Mouse (Mus musculus) midbrain, embryonic 14.5 days (tissue): ENCODE results near the gene Gm11444. TPM values are rescaled to one million over a fixed set of nuclear protein-coding genes. Genes with fewer than 3 reads are reported as not detected.

ENCODE experiments used
- ATAC-seq: fragments of 200-750 bp; cut with Nextera tagmentation; 2 replicates; pipeline ENCODE4 v1.8.0; 2017; ENCODE audit warnings: moderate number of reproducible peaks, moderate library complexity; ENCODE audit not compliant: low FRiP score, low TSS enrichment
- DNase-seq: peaks from one replicate; pipeline ENCODE4 v3.0.0-alpha.2; 2015
- H3K27ac ChIP-seq: fragments of 300-500 bp; sonication (generic); replicated peaks from 2 replicates; pipeline ENCODE4 v1.5.1; 2014; ENCODE audit warnings: mild to moderate bottlenecking, low read depth, low read length, moderate library complexity
- H3K27me3 ChIP-seq: fragments of 300-500 bp; sonication (generic); 2 replicates; pipeline ENCODE4 v1.6.1; 2014; ENCODE audit warnings: low read length, control low read depth, mixed read lengths; ENCODE audit not compliant: control insufficient read depth, insufficient read depth
- H3K36me3 ChIP-seq: fragments of 300-500 bp; sonication (generic); 2 replicates; pipeline ENCODE4 v1.6.1; 2014; ENCODE audit warnings: low read length, control low read depth; ENCODE audit not compliant: control insufficient read depth, insufficient read depth
- H3K4me1 ChIP-seq: fragments of 300-500 bp; sonication (generic); 2 replicates; pipeline ENCODE4 v1.6.1; 2014; ENCODE audit warnings: mild to moderate bottlenecking, antibody characterized with exemption, low read length, control low read depth; ENCODE audit not compliant: control insufficient read depth, insufficient read depth
- H3K4me2 ChIP-seq: fragments of 300-500 bp; sonication (generic); 2 replicates; pipeline ENCODE4 v1.6.1; 2014; ENCODE audit warnings: mild to moderate bottlenecking, low read length, moderate library complexity
- H3K4me3 ChIP-seq: fragments of 300-500 bp; sonication (generic); replicated peaks from 2 replicates; pipeline ENCODE4 v1.5.1; 2014; ENCODE audit warnings: low read depth, low read length
- H3K9ac ChIP-seq: fragments of 300-500 bp; sonication (generic); replicated peaks from 2 replicates; pipeline ENCODE4 v1.6.1; 2014; ENCODE audit warnings: mild to moderate bottlenecking, low read length, moderate library complexity
- H3K9me3 ChIP-seq: fragments of 300-500 bp; sonication (generic); 2 replicates; pipeline ENCODE4 v1.6.1; 2016; ENCODE audit warnings: low read length, control low read depth, mixed read lengths; ENCODE audit not compliant: control insufficient read depth
- WGBS: fragments of 180-500 bp; shearing (Covaris S2); extraction: QIAGEN DNeasy Blood & Tissue Kit; methylation state at CpG from one replicate; pipeline ENCODE4 v1.1.7; 2014; 5-methylcytosine and 5-hydroxymethylcytosine counted together
- polyA plus RNA-seq: library from polyadenylated mRNA; unstranded; fragments of >200 nt; fragmentation: Nextera tagmentation; extraction: Ambion mirVana; gene quantifications from 2 replicates; pipeline ENCODE4 v1.2.1, GENCODE M21; 2014

Gm11444 gene
- polyA plus RNA-seq, 1 experiment from 2014 or later = not detected

GRCm38 (mm10) chr11:85834386-85834931 lies 15.7 kb downstream of the Gm11444 start:
- Histone ChIP-seq H3K4me2 (no peak overlapping the region), H3K27ac (no peak overlapping the region), H3K27me3 (peaks cover 84% of the 10 kb centered on the region), H3K9me3 (no peaks in the 10 kb centered on the region), H3K36me3 (no peaks in the 10 kb centered on the region), H3K4me3 (no peak overlapping the region), H3K9ac (no peak overlapping the region), H3K4me1 (peaks cover 20% of the 10 kb centered on the region; the same call in 1 of the 2 replicates)
- DNase-seq (no peak), ATAC-seq (no peak)
- WGBS = 2% methylated on average over 17 of the region's 17 CpGs

GRCm38 (mm10) chr11:85833761-85834385 lies 16.3 kb downstream of the Gm11444 start:
- ATAC-seq = no peak

GRCm38 (mm10) chr11:85833081-85833521 lies 17.0 kb downstream of the Gm11444 start:
- H3K4me1 ChIP-seq = peaks cover 20% of the 10 kb centered on the region; the same call in 1 of the 2 replicates
- H3K4me3 ChIP-seq = peak overlapping the region; percentile 26
- DNase-seq = peak; percentile 67
- H3K9ac ChIP-seq = 0 out of 2 replicates have a peak overlapping the region, but pooled peaks have one; percentile 20
- WGBS = under 1% methylated on average over 52 of the region's 54 CpGs
- H3K27ac ChIP-seq = no peak overlapping the region
- no peaks in the 10 kb centered on the region for H3K36me3 ChIP-seq
- H3K9me3 ChIP-seq = no peaks in the 10 kb centered on the region
- H3K4me2 ChIP-seq = peak overlapping the region; percentile 60
- no peak; the same call in 1 of the 2 replicates for ATAC-seq
- peaks cover 82% of the 10 kb centered on the region for H3K27me3 ChIP-seq

More at GRCm38 (mm10) chr11:85833761-85834385, 16.3 kb downstream of the Gm11444 start:
- H3K9me3 ChIP-seq = no peaks in the 10 kb centered on the region
- no peak overlapping the region for H3K4me3 ChIP-seq
- WGBS = 2% methylated on average over 11 of the region's 11 CpGs
- H3K36me3 ChIP-seq = no peaks in the 10 kb centered on the region
- H3K9ac ChIP-seq = no peak overlapping the region
- DNase-seq = peak; percentile 48
- no peak overlapping the region for H3K4me2 ChIP-seq
- H3K4me1 ChIP-seq = peaks cover 20% of the 10 kb centered on the region; the same call in 1 of the 2 replicates
- H3K27ac ChIP-seq = no peak overlapping the region
- H3K27me3 ChIP-seq = peaks cover 84% of the 10 kb centered on the region

DNA sequence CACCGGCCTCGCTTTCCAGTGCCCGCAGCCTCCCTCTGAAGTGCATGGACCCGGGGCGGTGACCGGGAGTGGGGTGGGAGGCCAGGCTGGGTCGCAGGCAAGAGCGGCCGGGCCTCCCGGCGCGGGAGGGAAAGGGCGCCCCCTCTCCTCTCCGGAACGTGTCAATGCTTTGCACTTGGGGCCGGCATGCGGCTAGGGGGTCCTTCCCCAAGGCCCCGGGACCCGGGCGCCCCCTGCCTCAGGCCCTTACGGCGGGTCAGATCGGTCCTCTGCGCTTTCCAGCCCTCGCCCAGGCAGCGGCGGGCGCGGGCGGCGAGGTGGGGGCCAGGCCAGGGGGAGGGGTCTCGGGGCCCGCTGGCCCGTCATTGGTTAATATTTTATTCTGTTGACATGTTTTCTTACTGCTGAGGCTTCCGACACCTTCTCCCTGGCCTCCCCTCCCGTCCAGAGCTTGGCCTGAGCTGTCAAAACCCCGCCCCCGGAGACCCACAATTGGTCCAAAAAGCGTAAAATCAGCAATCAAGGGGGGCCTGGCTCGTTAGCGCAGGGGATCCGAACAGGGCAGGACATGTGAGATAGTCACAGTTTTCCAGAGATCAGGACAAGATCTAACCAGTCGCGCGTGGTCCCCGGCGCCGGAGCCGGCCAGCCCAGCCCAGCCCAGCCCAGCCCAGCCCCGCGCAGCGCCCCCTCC lies 17.8 kb downstream of the Gm11444 start, which contains the start of gene Tbx2:
TSS of gene Tbx2 (plus strand) at position 321 of the 694 bp plus-strand sequence.
- H3K4me3 ChIP-seq = peak within 1 kb of the TSS; percentile 26
- H3K9ac ChIP-seq = 0 out of 2 replicates have a peak within 1 kb of the TSS, but pooled peaks have one; percentile 20
- peak within 1 kb of the TSS; percentile 60 for H3K4me2 ChIP-seq
- no peak within 1 kb of the TSS for H3K27ac ChIP-seq
- no peaks in the 10 kb centered on the region for H3K9me3 ChIP-seq
- WGBS = 0% methylated on average over 51 of the region's 52 CpGs
- H3K36me3 ChIP-seq = no peaks in the 10 kb centered on the region
- DNase-seq (peak; percentile 50), ATAC-seq (peak; percentile 24; the same call in 1 of the 2 replicates)
- peaks cover 82% of the 10 kb centered on the region for H3K27me3 ChIP-seq
- H3K4me1 ChIP-seq = peaks cover 20% of the 10 kb centered on the region; the same call in 1 of the 2 replicates

- Histone ChIP-seq H3K27me3 (peaks cover 82% of the 10 kb centered on the region), H3K4me3 (peak overlapping the region; percentile 26), H3K4me2 (peak overlapping the region; percentile 60), H3K9ac (no peak overlapping the region), H3K4me1 (peaks cover 20% of the 10 kb centered on the region; the same call in 1 of the 2 replicates), H3K27ac (no peak overlapping the region), H3K9me3 (no peaks in the 10 kb centered on the region), H3K36me3 (no peaks in the 10 kb centered on the region)
- ATAC-seq = no peak
- WGBS = under 1% methylated on average over 33 of the region's 33 CpGs
- DNase-seq = peak; percentile 45
Measured at GRCm38 (mm10) chr11:85831656-85832230, 18.4 kb downstream of the Gm11444 start.

GRCm38 (mm10) chr11:85830901-85831341 lies 19.2 kb downstream of the Gm11444 start:
- Histone ChIP-seq H3K4me1 (peaks cover 20% of the 10 kb centered on the region; the same call in 1 of the 2 replicates), H3K9ac (no peak overlapping the region), H3K36me3 (no peaks in the 10 kb centered on the region), H3K4me2 (no peak overlapping the region), H3K9me3 (no peaks in the 10 kb centered on the region), H3K27ac (no peak overlapping the region), H3K4me3 (no peak overlapping the region), H3K27me3 (peaks cover 82% of the 10 kb centered on the region)
- ATAC-seq (no peak), DNase-seq (peak; percentile 31)
- 1% methylated on average over 17 of the region's 17 CpGs for WGBS

DNA sequence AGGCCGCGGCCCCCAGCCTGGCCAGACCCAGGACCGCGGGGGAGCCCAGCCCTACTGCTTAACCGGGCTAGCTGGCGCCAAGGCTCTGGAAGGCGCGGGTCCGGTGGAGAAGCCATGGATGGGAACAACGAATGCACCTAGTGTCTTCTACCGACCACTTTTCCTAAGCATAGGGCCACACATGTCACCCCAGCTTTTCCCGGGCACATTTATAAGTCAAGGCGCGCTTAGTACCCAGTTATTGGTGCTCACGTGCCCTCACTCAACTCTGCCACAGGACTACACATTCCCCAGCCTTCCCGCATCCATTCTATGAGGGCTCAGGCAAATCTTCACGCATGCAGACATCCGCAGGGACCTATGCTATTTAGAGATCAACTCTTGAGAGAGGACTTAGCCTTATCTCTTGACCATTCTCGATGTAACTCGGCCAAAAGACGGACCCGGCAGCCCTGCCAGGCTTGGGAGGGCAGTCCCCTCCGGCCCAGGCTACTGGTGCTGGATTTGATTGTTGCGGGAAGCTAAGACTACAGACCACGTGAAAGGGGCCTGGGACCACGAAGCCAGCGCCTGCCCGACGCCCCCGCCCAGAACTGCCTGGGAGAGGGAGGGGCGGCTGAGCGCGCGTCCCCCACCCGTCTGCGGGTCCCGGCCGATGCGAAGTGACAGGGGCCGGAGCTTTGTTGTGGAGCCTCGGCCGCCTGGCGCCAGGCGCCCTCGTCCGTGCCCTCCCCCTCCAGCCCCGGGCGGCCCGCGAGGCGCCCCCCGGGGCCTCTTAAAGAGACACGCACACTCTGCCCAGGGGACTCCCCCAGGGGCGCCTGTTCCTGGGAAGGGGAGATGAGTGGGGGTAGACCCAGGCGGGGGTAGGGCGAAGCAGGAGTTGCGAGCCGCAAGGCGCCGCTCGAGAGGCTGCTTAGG lies 20.4 kb downstream of the Gm11444 start:
- Histone ChIP-seq H3K36me3 (no peaks in the 10 kb centered on the region), H3K9me3 (no peaks in the 10 kb centered on the region), H3K4me1 (peaks cover 20% of the 10 kb centered on the region; the same call in 1 of the 2 replicates), H3K27me3 (peaks cover 80% of the 10 kb centered on the region), H3K27ac (no peak overlapping the region), H3K9ac (0 out of 2 replicates have a peak overlapping the region, but pooled peaks have one; percentile 9), H3K4me3 (peak overlapping the region; percentile 21), H3K4me2 (peak overlapping the region; percentile 47)
- no peak for ATAC-seq
- under 1% methylated on average over 59 of the region's 61 CpGs for WGBS
- DNase-seq = peak; percentile 52
